Mouse (Mus musculus): ENCODE data around the gene Fabp3.

GRCm38 (mm10) chr4:130266601-130267000, 41.8 kb upstream of the Fabp3 start:
- TF ChIP-seq CTCF (IDR thresholded peaks at IDR 0.05; ENCODE audit: low read depth) (no peak), EP300 (IDR thresholded peaks at IDR 0.05; ENCODE audit: low read depth) (no peak)

Data from heart, postnatal 0 days (tissue).